Mouse (Mus musculus): ENCODE data around the gene Scn1b. TPM values are rescaled to one million over a fixed set of nuclear protein-coding genes. Genes with fewer than 3 reads are reported as not detected.

Gene Scn1b
- total RNA-seq, 2 experiments from 2014 or later: 21.2 to 21.8 TPM

- intact Hi-C loops (cut with DNase I): no loop called here
- no peak for DNase-seq (ENCODE audit: low spot score)
Observed at GRCm38 (mm10) chr7:31069491-31069890, 57.3 kb downstream of the Scn1b start.

GRCm38 (mm10) chr7:31067836-31068235, 59.0 kb downstream of the Scn1b start:
- intact Hi-C loops (cut with DNase I): no loop called here
- no peak for DNase-seq (ENCODE audit: low spot score)

Other genes with a start within 250 kb of the Scn1b start
- gene Cd22, start 246.7 kb downstream of the Scn1b start, total RNA-seq (2021): 1 to 10 TPM in 1 of 2 experiments, under 1 TPM in 1; 0.78 to 1.4 TPM
- gene Mag, start 212.1 kb downstream of the Scn1b start, total RNA-seq (2021): under 1 TPM in 1 of 2 experiments, not detected in 1; 0.36 TPM
- 1 to 10 TPM; 6.5 to 9.5 TPM for gene Hamp2, start 202.3 kb downstream of the Scn1b start, total RNA-seq (2021)
- 10 to 100 TPM; 16.8 to 34.4 TPM for gene Hamp, start 183.0 kb downstream of the Scn1b start, total RNA-seq (2021)
- gene Usf2, start 170.2 kb downstream of the Scn1b start, total RNA-seq (2021): 100 to 1,000 TPM; 103 to 121 TPM
- gene Lsr, start 153.5 kb downstream of the Scn1b start, total RNA-seq (2021): 1 to 10 TPM; 4.3 to 5.6 TPM
- gene Fam187b, start 153.2 kb downstream of the Scn1b start, total RNA-seq (2021): under 1 TPM in 1 of 2 experiments, not detected in 1; 0.29 TPM
- gene Fxyd5, start 84.5 kb downstream of the Scn1b start, total RNA-seq (2021): 10 to 100 TPM; 26.1 to 31.0 TPM
- gene Fxyd7, start 75.5 kb downstream of the Scn1b start, total RNA-seq (2021): 1 to 10 TPM in 1 of 2 experiments, under 1 TPM in 1; 0.70 to 1.3 TPM
- gene Fxyd1, start 69.8 kb downstream of the Scn1b start, total RNA-seq (2021): 100 to 1,000 TPM; 861 to 862 TPM
- 1 to 10 TPM; 2.6 to 4.8 TPM for gene Lgi4, start 67.7 kb downstream of the Scn1b start, total RNA-seq (2021)
- gene Fxyd3, start 50.3 kb downstream of the Scn1b start, total RNA-seq (2021): 1 to 10 TPM; 3.1 to 3.8 TPM
- gene Hpn, start 11.7 kb downstream of the Scn1b start, total RNA-seq (2021): 1 to 10 TPM; 2.1 to 3.4 TPM
- gene Gramd1a, start 28.9 kb upstream of the Scn1b start, total RNA-seq (2021): 10 to 100 TPM; 25.7 to 30.0 TPM
- gene Scgb2b2, start 163.5 kb upstream of the Scn1b start, total RNA-seq (2021): not detected
- gene Scgb1b2, start 164.8 kb upstream of the Scn1b start, total RNA-seq (2021): not detected
- gene Scgb2b3, start 235.1 kb upstream of the Scn1b start, total RNA-seq (2021): not detected
- gene Scgb1b3, start 248.6 kb upstream of the Scn1b start, total RNA-seq (2021): not detected